ENCODE assay signal across 9 mouse cellular contexts in genomic region chr2:167640279-167640678, GRCm38 (mm10). TPM values are rescaled to one million over a fixed set of nuclear protein-coding genes. Genes with fewer than 3 reads are reported as not detected.
DNase-seq lines count a peak whose midpoint lies in the region; ATAC-seq and TF ChIP-seq lines count a peak whose summit lies in the region.
"Had no signal": no experiment of that assay in that cellular context is flagged by ENCODE, and none has a peak within 500 bp of the region (broad histone marks: within the 10 kb centered on the region; RNA-seq: fewer than 3 reads in every experiment).

No protein-coding gene starts in this region.

- no peak for ATAC-seq in kidney, postnatal 0 days (replicated peaks; ENCODE audit: low FRiP score, low read depth)

- peaks cover 9% of the 10 kb centered on the region; the same call in 1 of the 2 replicates for H3K36me3 ChIP-seq in kidney, postnatal 0 days (ENCODE audit: insufficient read depth, low read length)
- peaks cover 27% of the 10 kb centered on the region for H3K36me3 ChIP-seq in heart, embryonic 10.5 days

- H3K9me3 ChIP-seq in kidney, postnatal 0 days (replicated peaks; ENCODE audit: low read length), result no peaks in the 10 kb centered on the region
- H3K9me3 ChIP-seq in heart, embryonic 10.5 days, result no peaks in the 10 kb centered on the region

- no peak overlapping the region for H3K4me3 ChIP-seq in kidney, postnatal 0 days (replicated peaks; ENCODE audit: low read depth, low read length)
- no peak overlapping the region for H3K4me3 ChIP-seq in heart, embryonic 10.5 days

- no peak overlapping the region for H3K4me2 ChIP-seq in kidney, postnatal 0 days (ENCODE audit: low read length)

- no peak for DNase-seq in kidney, postnatal 0 days (ENCODE audit: low spot score)
- DNase-seq in kidney, adult 18-20 months, result no peak
- peak; percentile 78 for DNase-seq in CD4-positive, CD25-positive, alpha-beta regulatory T cell, adult 2 months (ENCODE audit: low read depth, low spot score)
- DNase-seq in ZHBTc4 (ENCODE audit: low read depth, low spot score), result peak; percentile 77
- peak; percentile 77 for DNase-seq in naive thymus-derived CD4-positive, alpha-beta T cell, adult 2 months (ENCODE audit: low read depth)
- DNase-seq in layer of hippocampus, adult 8-10 months (ENCODE audit: low spot score in 2 of 2), result no peak
- no peak for DNase-seq in heart, embryonic 10.5 days (ENCODE audit: low spot score)
- no peak for DNase-seq in cerebellum, adult 11 months
- DNase-seq: cerebellum, adult 8-10 months had no signal

- H3K4me1 ChIP-seq in kidney, postnatal 0 days (replicated peaks; ENCODE audit: insufficient read depth, low read length), result no peaks in the 10 kb centered on the region
- no peaks in the 10 kb centered on the region for H3K4me1 ChIP-seq in heart, embryonic 10.5 days

- peak; percentile 68 for TF ChIP-seq CTCF in kidney, postnatal 0 days (IDR thresholded peaks at IDR 0.05; ENCODE audit: low read depth)

- no peaks in the 10 kb centered on the region for H3K27me3 ChIP-seq in kidney, postnatal 0 days (ENCODE audit: insufficient read depth, low read length)
- no peaks in the 10 kb centered on the region for H3K27me3 ChIP-seq in heart, embryonic 10.5 days (ENCODE audit: insufficient read depth, poor library complexity, severe bottlenecking)

- H3K9ac ChIP-seq in kidney, postnatal 0 days (ENCODE audit: low read depth, low read length), result no peak overlapping the region

- H3K27ac ChIP-seq in kidney, postnatal 0 days, result no peak overlapping the region
- H3K27ac ChIP-seq in heart, embryonic 10.5 days, result no peak overlapping the region

- WGBS in kidney, postnatal 0 days, result 85% methylated on average over 3 of the region's 3 CpGs
- 74% methylated on average over 3 of the region's 3 CpGs for WGBS in heart, embryonic 10.5 days

RNA-seq across cellular contexts. Expression of gene Ube2v1, which starts 8.4 kb away (rescaled TPM):
- polyA plus RNA-seq in kidney, postnatal 0 days (2015; fragmentation: Nextera tagmentation; extraction: Ambion mirVana), result 256 and 262 TPM in 2 replicates
- total RNA-seq in layer of hippocampus, adult 8-10 months (2022), result 100 to 1,000 TPM; 196 to 224 (median 216) TPM
- polyA plus RNA-seq in heart, embryonic 10.5 days (2016; fragmentation: Nextera tagmentation; extraction: Ambion mirVana), result 312 and 332 TPM in 2 replicates

RNA-seq across cellular contexts. Expression of gene Gm20431, which starts 21.0 kb away (rescaled TPM):
- 11.2 and 12.6 TPM in 2 replicates for polyA plus RNA-seq in kidney, postnatal 0 days (2015; fragmentation: Nextera tagmentation; extraction: Ambion mirVana)
- total RNA-seq in layer of hippocampus, adult 8-10 months (2022), result 10 to 100 TPM; 35.0 to 46.6 (median 40.9) TPM
- polyA plus RNA-seq in heart, embryonic 10.5 days (2016; fragmentation: Nextera tagmentation; extraction: Ambion mirVana), result 0.36 and 3.9 TPM in 2 replicates

RNA-seq across cellular contexts. Expression of gene Cebpb, which starts 48.4 kb away (rescaled TPM):
- 13.0 and 22.2 TPM in 2 replicates for polyA plus RNA-seq in kidney, postnatal 0 days (2015; fragmentation: Nextera tagmentation; extraction: Ambion mirVana)
- 10 to 100 TPM; 21.3 to 37.2 (median 25.6) TPM for total RNA-seq in layer of hippocampus, adult 8-10 months (2022)
- polyA plus RNA-seq in heart, embryonic 10.5 days (2016; fragmentation: Nextera tagmentation; extraction: Ambion mirVana), result 4.2 TPM in 2 replicates

RNA-seq across cellular contexts. Expression of gene Tmem189, which starts 49.3 kb away (rescaled TPM):
- 64.6 and 65.2 TPM in 2 replicates for polyA plus RNA-seq in kidney, postnatal 0 days (2015; fragmentation: Nextera tagmentation; extraction: Ambion mirVana)
- total RNA-seq in layer of hippocampus, adult 8-10 months (2022), result 10 to 100 TPM; 44.5 to 47.5 (median 46.8) TPM
- polyA plus RNA-seq in heart, embryonic 10.5 days (2016; fragmentation: Nextera tagmentation; extraction: Ambion mirVana), result 47.7 and 53.8 TPM in 2 replicates

Comparison
In these comparisons a context has a peak if more than half of its experiments do, and no peak if none do; other contexts are left out.
1. DNase-seq: peak in CD4-positive, CD25-positive, alpha-beta regulatory T cell, adult 2 months (single experiment), ZHBTc4 (single experiment) and naive thymus-derived CD4-positive, alpha-beta T cell, adult 2 months (single experiment); none in kidney, postnatal 0 days (single experiment), kidney, adult 18-20 months (single experiment), layer of hippocampus, adult 8-10 months (0 of 2), heart, embryonic 10.5 days (single experiment) and cerebellum, adult 11 months (single experiment).